13 mouse cellular contexts compared by ENCODE assay signal in genomic region chr9:66769275-66769674, GRCm38 (mm10). TPM values are rescaled to one million over a fixed set of nuclear protein-coding genes. Genes with fewer than 3 reads are reported as not detected.
DNase-seq lines count a peak whose midpoint lies in the region; ATAC-seq and TF ChIP-seq lines count a peak whose summit lies in the region.
"Had no signal": no experiment of that assay in that cellular context is flagged by ENCODE, and none has a peak within 500 bp of the region (broad histone marks: within the 10 kb centered on the region; RNA-seq: fewer than 3 reads in every experiment).

No protein-coding gene starts in this region.

- H3K27me3 ChIP-seq in liver, postnatal 0 days (ENCODE audit: insufficient read depth, low read length): no peaks in the 10 kb centered on the region
- H3K27me3 ChIP-seq in hindbrain, embryonic 14.5 days (ENCODE audit: control insufficient read depth, insufficient read depth, low read length): no peaks in the 10 kb centered on the region
- H3K27me3 ChIP-seq: forebrain, embryonic 15.5 days had no signal

- TF ChIP-seq CTCF in liver, postnatal 0 days (IDR thresholded peaks at IDR 0.05; ENCODE audit: low read depth): no peak

- H3K27ac ChIP-seq in liver, postnatal 0 days (ENCODE audit: low read depth): peak overlapping the region; percentile 55; the same call in 1 of the 2 replicates
- no peak overlapping the region for H3K27ac ChIP-seq in hindbrain, embryonic 14.5 days
- H3K27ac ChIP-seq: forebrain, embryonic 15.5 days had no signal

- H3K9me3 ChIP-seq in liver, postnatal 0 days (ENCODE audit: low read length): no peaks in the 10 kb centered on the region
- no peaks in the 10 kb centered on the region for H3K9me3 ChIP-seq in hindbrain, embryonic 14.5 days (ENCODE audit: control insufficient read depth, low read length)
- H3K9me3 ChIP-seq: forebrain, embryonic 15.5 days had no signal

- peak overlapping the region; percentile 22; the same call in 1 of the 2 replicates for H3K4me2 ChIP-seq in liver, postnatal 0 days (ENCODE audit: low read depth, low read length)
- H3K4me2 ChIP-seq in hindbrain, embryonic 14.5 days (replicated peaks): no peak overlapping the region
- H3K4me2 ChIP-seq: forebrain, embryonic 15.5 days had no signal

- no peaks in the 10 kb centered on the region for H3K36me3 ChIP-seq in liver, postnatal 0 days (replicated peaks; ENCODE audit: insufficient read depth, low read length)
- no peaks in the 10 kb centered on the region for H3K36me3 ChIP-seq in hindbrain, embryonic 14.5 days (replicated peaks; ENCODE audit: control insufficient read depth, insufficient read depth)
- H3K36me3 ChIP-seq: forebrain, embryonic 15.5 days had no signal

- H3K4me1 ChIP-seq in liver, postnatal 0 days (ENCODE audit: insufficient read depth): peaks cover 4% of the 10 kb centered on the region; the same call in 1 of the 2 replicates
- H3K4me1 ChIP-seq in hindbrain, embryonic 14.5 days (replicated peaks; ENCODE audit: control insufficient read depth, insufficient read depth, low read length): no peaks in the 10 kb centered on the region
- H3K4me1 ChIP-seq: forebrain, embryonic 15.5 days had no signal

- ATAC-seq in liver, postnatal 0 days: peak; percentile 98
- ATAC-seq in hindbrain, embryonic 14.5 days (ENCODE audit: low FRiP score): no peak
- ATAC-seq: forebrain, embryonic 15.5 days; inflammation-experienced regulatory T-cells, adult 6 months had no signal

- H3K9ac ChIP-seq in liver, postnatal 0 days (replicated peaks): no peak overlapping the region
- no peak overlapping the region for H3K9ac ChIP-seq in hindbrain, embryonic 14.5 days
- H3K9ac ChIP-seq: forebrain, embryonic 15.5 days had no signal

- no peak for TF ChIP-seq EP300 in liver, postnatal 0 days (IDR thresholded peaks at IDR 0.05; ENCODE audit: low read depth)

- no peak overlapping the region for H3K4me3 ChIP-seq in liver, postnatal 0 days (ENCODE audit: low read depth, low read length)
- H3K4me3 ChIP-seq in hindbrain, embryonic 14.5 days (replicated peaks; ENCODE audit: low read length): no peak overlapping the region
- H3K4me3 ChIP-seq: forebrain, embryonic 15.5 days had no signal

- WGBS in liver, postnatal 0 days (ENCODE audit: insufficient replicate concordance): 43% methylated on average over 3 of the region's 3 CpGs
- WGBS in hindbrain, embryonic 14.5 days: 78% methylated on average over 3 of the region's 3 CpGs

- DNase-seq in ovary, postnatal 14 days (ENCODE audit: low spot score): peak; percentile 9
- DNase-seq in ovary, postnatal 10 days (ENCODE audit: low spot score): no peak
- peak; percentile 96 for DNase-seq in kidney, adult 9 months
- peak; percentile 58 for DNase-seq in liver, postnatal 0 days
- no peak for DNase-seq in layer of hippocampus, postnatal 10 days (ENCODE audit: low spot score in 2 of 2)
- DNase-seq in gastrocnemius, postnatal 4 days (ENCODE audit: low spot score in 2 of 2): no peak
- DNase-seq in heart, postnatal 25 days (ENCODE audit: low spot score): no peak
- no peak for DNase-seq in hindbrain, embryonic 14.5 days (ENCODE audit: low spot score)
- DNase-seq: cerebellum, adult 9-10 months; gastrocnemius, postnatal 36 days; retina, postnatal 1 day had no signal

- intact Hi-C loops in heart, postnatal 25 days (cut with DNase I): no loop called here

RNA-seq across cellular contexts. Expression of gene Aph1b, which starts 26.0 kb away (rescaled TPM):
- 2.0 and 2.1 TPM in 2 replicates for polyA plus RNA-seq in liver, postnatal 0 days (2015; fragmentation: Nextera tagmentation; extraction: Ambion mirVana)
- 10 to 100 TPM; 26.7 to 27.4 TPM for total RNA-seq in layer of hippocampus, postnatal 10 days (2021)
- 1 to 10 TPM; 3.9 to 5.3 TPM for total RNA-seq in gastrocnemius, postnatal 4 days (2021)
- total RNA-seq in heart, postnatal 25 days (2021): 1 to 10 TPM; 5.6 to 6.4 TPM
- 27.6 and 28.5 TPM in 2 replicates for polyA plus RNA-seq in hindbrain, embryonic 14.5 days (2014; fragmentation: Nextera tagmentation; extraction: Ambion mirVana)

RNA-seq across cellular contexts. Expression of gene Gm10647, which starts 27.6 kb away (rescaled TPM):
- 0.25 and 0.27 TPM in 2 replicates for polyA plus RNA-seq in liver, postnatal 0 days (2015; fragmentation: Nextera tagmentation; extraction: Ambion mirVana)
- under 1 TPM; 0.38 to 0.73 TPM for total RNA-seq in layer of hippocampus, postnatal 10 days (2021)
- under 1 TPM; 0.13 to 0.44 TPM for total RNA-seq in gastrocnemius, postnatal 4 days (2021)
- total RNA-seq in heart, postnatal 25 days (2021): under 1 TPM in 1 of 2 experiments, not detected in 1; 0.11 TPM
- 0.33 and 0.46 TPM in 2 replicates for polyA plus RNA-seq in hindbrain, embryonic 14.5 days (2014; fragmentation: Nextera tagmentation; extraction: Ambion mirVana)
- total RNA-seq: gastrocnemius, postnatal 36 days had no signal
- polyA plus RNA-seq: inflammation-experienced regulatory T-cells, adult 6 months had no signal

RNA-seq across cellular contexts. Expression of gene Car12, which starts 55.8 kb away (rescaled TPM):
- polyA plus RNA-seq in liver, postnatal 0 days (2015; fragmentation: Nextera tagmentation; extraction: Ambion mirVana): 0.05 and 0.12 TPM in 2 replicates
- 10 to 100 TPM; 26.1 to 30.4 TPM for total RNA-seq in layer of hippocampus, postnatal 10 days (2021)
- 1 to 10 TPM; 1.4 to 2.2 TPM for total RNA-seq in gastrocnemius, postnatal 4 days (2021)
- total RNA-seq in heart, postnatal 25 days (2021): not detected
- polyA plus RNA-seq in hindbrain, embryonic 14.5 days (2014; fragmentation: Nextera tagmentation; extraction: Ambion mirVana): 4.6 and 6.5 TPM in 2 replicates

Comparison
In these comparisons a context has a peak if more than half of its experiments do, and no peak if none do; other contexts are left out.
1. DNase-seq: peak in ovary, postnatal 14 days (single experiment), kidney, adult 9 months (single experiment) and liver, postnatal 0 days (single experiment); none in ovary, postnatal 10 days (single experiment), layer of hippocampus, postnatal 10 days (0 of 2), gastrocnemius, postnatal 4 days (0 of 2), heart, postnatal 25 days (single experiment) and hindbrain, embryonic 14.5 days (single experiment).
2. RNA of gene Car12, which starts 55.8 kb away (total RNA-seq): 26.1 to 30.4 TPM in layer of hippocampus, postnatal 10 days; 1.4 to 2.2 TPM in gastrocnemius, postnatal 4 days and not detected in heart, postnatal 25 days; every median in the first group is over 4 times any median in the second.